Mouse (Mus musculus) myocyte (in vitro differentiated cells): ENCODE data around the gene Ssr3.

Experiments used
- MAX ChIP-seq: IDR thresholded peaks from one replicate; pipeline ENCODE4 v1.6.1; 2011; ENCODE audit warnings: low read depth, mild to moderate bottlenecking, control low read depth
- POLR2A ChIP-seq: IDR thresholded peaks from one replicate; pipeline ENCODE4 v1.6.1; 2011; ENCODE audit warnings: low read depth, mild to moderate bottlenecking, control low read depth, moderate library complexity; ENCODE audit not compliant: insufficient read length
- POLR2AphosphoS2 ChIP-seq: IDR thresholded peaks from one replicate; pipeline ENCODE4 v1.6.1; 2011; ENCODE audit warnings: low read depth, control low read depth; ENCODE audit not compliant: insufficient read length
- TCF12 ChIP-seq: IDR thresholded peaks from one replicate; pipeline ENCODE4 v1.6.1; 2011; ENCODE audit warnings: mild to moderate bottlenecking, control low read depth; ENCODE audit not compliant: poor library complexity, insufficient read depth, severe bottlenecking
- TCF3 ChIP-seq: IDR thresholded peaks from one replicate; pipeline ENCODE4 v1.6.1; 2011; ENCODE audit warnings: low read depth, control low read depth; ENCODE audit not compliant: insufficient read length

DNA sequence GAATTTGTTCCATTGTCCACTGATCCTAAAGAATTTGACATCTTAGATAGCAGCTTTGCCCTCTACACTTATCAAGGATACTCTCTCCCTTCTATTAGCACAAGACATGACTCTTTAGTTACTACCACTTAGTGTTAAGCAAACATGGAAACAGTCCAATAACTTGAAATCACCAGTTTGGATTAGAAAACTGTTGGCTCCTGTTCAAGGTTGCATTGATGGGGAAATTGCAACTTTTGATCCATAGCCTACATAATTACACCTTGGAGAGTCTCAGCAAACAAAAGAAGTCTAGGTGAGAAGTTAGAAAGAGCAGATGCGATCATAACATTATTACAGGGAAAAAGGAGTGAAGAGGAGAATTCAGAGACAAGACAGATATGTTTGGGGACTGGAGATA is 46.2 kb downstream of the Ssr3 start:
- TF ChIP-seq POLR2AphosphoS2 = no peak
- no peak for TF ChIP-seq POLR2A
- no peak for TF ChIP-seq TCF12
- no peak for TF ChIP-seq TCF3
- TF ChIP-seq MAX = no peak
